Mouse (Mus musculus) gastrocnemius, postnatal 10 days (tissue): Measurements from ENCODE around the gene Slc25a22. TPM values are rescaled to one million over a fixed set of nuclear protein-coding genes. Genes with fewer than 3 reads are reported as not detected.
"Not testable (repeated sequence)": the region's sequence is repeated elsewhere in the genome, so short reads cannot be mapped to it uniquely, and the experiment has no call there.

Experiments
- DNase-seq: peaks from one replicate; pipeline ENCODE4 v3.0.0; 2021; ENCODE audit warnings: mixed read lengths
- total RNA-seq, 2 experiments: library from RNA; stranded (reverse); gene quantifications; 2 replicates each; pipeline ENCODE4 v1.2.3; 2021

Slc25a22 gene
- total RNA-seq, 2 experiments from 2014 or later, result 14.5 to 25.7 TPM

DNA sequence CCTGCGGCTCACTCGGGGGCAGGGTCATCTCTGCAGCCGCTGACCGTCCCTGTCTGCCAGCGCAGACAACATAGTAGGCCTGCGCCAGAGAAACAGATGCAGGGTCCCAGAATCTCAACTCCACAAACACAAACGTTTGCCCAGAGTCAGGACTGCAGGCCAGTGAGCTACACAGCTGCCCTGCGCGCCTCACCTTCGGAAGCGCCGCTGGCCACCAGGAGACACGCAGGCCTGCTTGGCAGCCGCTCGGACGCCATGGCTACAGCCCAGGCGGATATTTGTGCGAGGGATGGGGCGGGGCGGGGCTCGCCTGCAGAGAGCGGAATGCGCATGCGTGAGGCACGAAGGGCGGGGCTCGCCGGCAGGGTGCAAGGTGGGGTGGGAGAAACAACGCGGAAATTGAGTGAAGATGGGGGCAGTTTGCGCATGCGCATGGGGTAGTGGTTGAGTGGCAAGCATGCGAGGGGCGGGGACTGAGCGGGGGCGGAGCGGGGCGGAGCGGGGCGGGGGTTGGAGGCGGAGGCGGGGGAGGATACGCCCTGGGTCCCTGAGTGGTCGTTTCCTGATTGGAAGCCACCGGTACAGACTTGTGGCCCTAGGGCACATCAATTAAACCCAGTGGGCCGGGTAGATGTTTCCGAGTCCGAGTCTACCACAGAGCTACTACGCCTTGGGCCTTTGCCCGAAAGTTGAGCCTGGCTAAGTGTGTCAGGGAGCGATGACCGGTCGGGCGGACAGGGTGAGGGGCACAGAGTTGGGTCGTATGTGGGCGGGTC, 23.7 kb downstream of the Slc25a22 start, which contains the start of gene Gatd1:
Gene Gatd1, minus strand, starts transcription at position 328 of the 776 bp plus-strand sequence.
- DNase-seq, result peak; percentile 100

DNA sequence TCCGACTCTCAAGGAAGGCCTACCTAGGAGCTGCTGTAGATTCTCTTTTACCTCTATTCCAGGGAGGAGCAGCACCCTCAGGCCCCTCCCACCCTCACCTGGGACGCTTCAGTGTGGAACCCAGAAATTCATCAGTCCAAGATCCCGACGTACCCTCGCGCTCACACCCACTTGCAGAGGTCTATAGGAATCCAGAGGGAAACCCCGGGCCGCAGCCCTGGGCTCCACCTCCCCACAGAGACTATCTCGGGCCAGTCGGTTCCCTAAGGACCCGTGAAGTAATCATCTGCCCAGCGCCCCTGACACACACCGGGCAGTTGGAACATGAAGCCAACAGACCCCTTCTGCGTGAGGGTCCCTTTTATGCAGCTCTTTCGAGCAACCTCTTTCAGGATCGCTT, 24.4 kb downstream of the Slc25a22 start:
- no peak for DNase-seq

DNA sequence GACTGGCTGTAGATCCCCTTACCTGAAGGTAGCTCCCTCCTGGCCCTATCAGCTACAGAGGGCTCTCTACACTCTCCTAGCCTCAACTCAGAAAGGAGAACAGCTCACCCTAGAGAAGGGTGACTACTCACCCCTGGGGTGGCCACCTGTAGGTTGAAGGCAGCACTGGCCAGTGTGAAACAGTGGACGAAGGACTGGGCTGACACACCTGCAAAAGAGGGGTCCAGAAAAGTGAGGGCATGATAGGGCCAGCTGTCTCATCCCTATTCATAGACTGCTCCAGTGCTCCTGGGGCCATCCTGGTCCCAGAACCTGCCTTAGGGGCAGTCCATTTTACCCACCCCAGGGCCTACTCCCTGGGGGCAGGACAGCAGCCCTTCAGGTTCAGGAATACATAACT, 26.0 kb downstream of the Slc25a22 start:
- DNase-seq, result no peak

DNA sequence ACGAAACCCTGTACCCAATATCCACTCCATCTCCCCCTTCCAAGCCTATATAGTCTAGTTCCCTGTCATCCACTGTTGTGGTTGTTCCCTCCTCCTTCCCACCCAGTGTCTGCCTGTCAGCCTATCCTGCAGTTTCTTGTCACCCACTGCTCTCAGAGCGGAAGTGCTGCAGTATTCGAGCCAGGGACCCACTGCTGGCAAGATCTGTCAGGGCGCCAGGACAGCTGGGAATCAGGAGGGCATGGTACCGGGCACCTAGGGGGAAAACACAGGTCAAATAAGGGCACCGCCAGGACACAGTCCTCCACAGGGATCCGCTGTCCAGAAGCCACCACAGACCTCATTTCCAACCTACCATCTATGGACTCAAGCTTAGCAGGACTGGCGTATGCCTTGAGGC, 27.1 kb downstream of the Slc25a22 start:
- no peak for DNase-seq

DNA sequence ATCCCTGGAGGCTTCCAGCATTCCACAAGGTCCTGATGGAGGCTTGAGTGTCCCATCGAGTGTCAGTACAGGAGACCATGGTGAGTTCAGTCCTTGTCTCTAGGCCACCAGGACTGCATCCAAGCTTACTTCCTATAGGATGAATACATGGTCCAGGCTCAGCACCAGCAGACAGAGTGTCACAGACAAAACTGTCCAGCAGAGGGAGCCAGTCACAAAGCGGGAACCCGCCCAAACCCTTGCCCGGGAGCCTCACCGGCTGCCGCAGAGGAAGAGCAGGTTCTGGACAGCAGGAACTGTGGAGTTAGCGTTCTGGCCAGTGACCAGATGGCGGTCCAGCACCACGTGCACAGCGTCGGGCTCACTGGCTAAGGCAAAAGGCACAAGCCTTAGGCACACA, 28.9 kb downstream of the Slc25a22 start:
- peak; percentile 88 for DNase-seq

DNA sequence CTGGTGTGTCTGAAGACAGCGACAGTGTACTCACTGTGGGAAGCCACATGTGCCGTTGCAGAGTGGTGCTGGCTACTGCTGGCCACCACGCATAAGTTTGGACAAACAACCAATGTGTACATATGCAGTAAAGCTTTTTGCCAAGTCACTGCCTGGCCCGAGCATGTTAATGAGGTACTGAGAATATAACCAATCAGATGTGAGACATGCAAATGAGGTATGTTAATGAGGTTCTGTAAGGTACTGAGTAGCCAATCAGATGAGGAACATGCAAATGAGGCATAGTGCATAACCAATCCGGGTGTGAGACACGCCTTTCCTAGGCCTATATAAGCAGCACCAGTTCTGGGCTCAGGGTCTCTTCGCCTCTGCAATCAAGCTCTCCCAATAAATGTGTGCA, 30.0 kb downstream of the Slc25a22 start:
- not testable (repeated sequence) for DNase-seq

DNA sequence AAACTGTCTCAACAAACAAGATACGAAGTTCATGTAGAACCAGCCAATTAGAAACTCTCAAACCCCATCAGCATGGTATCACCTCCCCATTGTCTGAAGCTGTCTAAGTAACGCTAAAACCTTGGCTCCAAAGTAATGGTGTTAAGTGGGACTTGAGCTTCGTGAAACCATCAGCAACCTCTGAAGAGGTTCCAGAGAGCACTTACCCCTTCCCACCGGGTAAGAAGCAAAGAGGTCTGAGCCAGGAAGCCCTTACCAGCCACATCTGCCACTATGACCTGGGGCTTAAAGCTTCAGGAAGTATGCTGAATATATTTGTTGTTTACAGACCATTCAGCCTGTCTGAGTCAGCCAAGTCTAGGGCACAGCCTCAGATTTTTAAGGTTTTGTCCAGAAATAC, 32.2 kb downstream of the Slc25a22 start:
- DNase-seq, result no peak

DNA sequence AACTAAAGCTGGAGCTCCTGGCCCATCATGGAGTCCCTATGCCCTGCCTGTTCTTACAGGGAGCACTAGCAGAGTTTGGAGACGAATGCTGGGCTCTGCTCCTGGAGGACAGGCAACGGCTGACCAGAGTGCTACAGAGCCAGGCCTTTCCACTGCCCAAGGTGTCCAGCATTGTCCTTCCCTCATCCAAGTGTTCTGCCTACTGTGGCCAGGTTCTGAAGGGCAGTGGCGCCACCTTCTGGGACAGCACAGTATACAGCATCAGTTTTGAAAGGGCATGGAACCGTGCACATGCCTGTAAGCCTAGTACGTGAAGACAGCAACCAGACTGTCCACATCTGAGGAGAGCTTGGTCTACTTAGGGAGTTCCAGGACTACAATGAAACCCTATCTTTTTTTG, 34.4 kb downstream of the Slc25a22 start:
- DNase-seq, result peak; percentile 60

DNA sequence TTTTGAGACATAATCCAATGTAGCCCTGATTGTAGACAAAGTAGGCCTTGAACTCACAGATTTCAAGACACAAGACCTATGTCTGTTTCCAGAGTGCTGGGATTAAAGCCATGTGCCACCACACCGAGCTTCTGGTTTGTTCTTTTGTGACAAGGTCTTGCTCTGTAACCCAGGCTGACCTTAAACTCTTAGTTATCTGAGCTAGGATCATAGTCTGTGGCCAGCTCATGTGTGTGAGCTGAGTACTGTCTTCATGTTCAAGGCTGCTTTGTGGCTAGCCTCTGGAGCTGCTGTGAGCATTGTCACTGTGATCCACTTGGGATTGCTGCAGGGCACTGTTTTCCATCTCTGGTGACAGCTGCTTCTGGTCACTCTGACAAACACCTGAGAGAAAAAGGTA, 42.3 kb downstream of the Slc25a22 start:
- no peak for DNase-seq

DNA sequence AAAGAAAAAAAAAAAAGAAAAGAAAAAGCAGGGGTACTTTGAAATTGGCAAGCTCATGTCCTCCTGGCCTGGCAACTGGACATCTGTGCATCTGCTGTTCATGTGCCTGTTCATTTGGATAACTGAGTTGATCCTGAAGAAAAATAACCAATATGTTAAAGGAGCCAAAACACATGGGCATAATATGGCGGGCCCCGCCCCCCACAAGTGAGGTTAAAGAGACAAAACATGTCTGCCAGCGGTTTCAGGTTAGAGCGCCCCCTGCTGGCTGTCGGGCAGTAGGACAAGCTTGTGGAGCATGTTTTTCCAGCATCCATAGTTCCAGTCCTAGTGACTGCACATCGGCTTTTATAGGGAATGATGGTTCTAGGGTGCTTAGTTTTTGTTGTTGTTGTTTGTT, 42.9 kb downstream of the Slc25a22 start:
- peak; percentile 75 for DNase-seq

DNA sequence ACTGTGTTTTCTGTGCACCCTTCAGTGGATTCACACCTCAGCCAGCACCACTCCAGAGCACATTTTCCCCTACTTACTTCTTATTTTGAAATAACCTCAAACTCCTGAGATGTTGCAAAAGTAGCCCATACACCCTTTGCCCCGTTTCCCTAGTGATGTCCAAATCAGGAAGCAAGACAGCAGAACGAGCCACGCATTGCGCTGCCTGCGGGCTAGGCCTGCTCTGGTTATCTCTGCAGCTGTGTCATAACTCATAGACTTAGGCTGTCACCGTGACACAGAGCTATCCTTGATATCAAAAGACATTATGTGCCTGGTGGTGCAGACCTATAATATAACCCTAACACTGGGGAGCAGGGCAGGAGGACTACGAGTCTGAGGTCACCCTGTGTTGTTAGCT, 43.5 kb downstream of the Slc25a22 start:
- no peak for DNase-seq

DNA sequence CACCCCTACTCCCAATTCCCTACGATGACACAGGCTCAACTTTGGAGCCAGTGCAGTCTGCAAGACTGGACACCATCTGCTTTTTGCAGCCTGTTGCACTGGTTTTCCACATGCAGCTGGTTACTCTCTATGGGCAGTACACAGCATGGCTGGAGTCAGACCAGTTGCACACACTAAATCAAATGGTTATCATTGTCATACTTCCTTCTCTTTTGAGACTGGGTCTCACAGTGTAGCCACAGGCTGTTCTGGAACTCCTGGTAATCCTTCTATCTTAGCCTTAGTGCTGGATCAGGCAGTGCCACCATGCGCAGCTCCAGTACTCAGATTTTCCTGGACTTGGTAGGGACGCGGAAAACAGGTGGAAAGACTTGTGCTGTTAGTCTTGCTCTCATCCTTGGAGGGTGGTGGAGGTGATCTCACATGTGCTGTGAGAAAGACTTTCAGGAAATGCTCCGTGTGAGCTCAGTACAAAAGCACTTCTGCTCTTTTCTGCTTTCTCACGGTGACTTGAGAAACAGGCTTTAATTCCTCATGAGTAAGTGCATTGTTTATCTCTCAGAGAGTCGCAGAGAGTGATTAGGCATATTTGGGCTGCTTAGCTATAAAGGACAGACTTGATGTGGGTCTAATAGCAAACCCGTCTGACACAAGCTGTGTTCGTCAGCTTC, 45.0 kb downstream of the Slc25a22 start:
- no peak for DNase-seq

DNA sequence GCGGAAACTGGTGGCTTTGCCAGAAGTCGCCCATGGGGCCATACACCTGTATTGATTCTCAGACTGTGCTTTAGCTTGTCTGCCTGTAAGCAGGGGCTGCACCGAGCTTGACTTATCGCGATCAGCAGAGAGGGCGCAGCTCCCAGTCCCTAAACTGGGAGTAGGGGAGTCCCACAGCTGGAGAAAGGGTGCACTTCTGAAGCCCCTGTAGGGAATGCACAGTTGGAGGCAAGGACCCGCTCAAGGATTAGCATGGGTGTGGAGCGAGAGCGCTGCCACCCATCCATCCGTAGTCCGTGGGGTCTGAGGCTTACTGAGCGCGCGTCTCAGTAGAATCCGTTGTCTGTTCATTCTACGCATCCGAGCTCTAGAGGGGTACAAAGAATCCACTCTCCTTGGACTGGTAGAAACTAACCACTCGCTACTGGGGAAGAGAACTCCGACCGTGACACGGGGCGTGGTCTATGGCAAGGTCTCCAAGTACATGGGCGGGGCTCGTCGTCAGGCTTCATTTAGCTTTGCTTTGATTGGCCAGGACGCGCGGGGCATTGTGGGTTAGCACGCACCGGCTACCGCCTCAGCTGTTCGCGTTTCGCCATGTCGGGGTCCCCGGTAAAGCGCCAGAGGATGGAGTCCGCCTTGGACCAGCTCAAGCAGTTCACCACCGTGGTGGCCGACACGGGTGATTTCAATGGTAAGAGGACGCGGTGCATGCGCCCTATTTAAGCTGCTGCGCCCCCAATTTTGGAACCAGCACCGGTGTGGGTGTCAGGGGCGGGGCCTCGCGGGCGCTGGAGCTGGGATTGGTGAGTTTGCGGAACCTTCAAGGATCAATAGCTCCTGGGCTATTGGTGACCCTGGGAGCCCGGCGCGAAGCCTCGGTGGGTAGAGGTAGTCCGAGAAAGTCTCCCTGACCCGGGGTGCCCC, 45.8 kb downstream of the Slc25a22 start, which contains the start of gene Taldo1:
Gene Taldo1, plus strand, starts transcription at position 575 of the 927 bp plus-strand sequence.
- peak; percentile 95 for DNase-seq

DNA sequence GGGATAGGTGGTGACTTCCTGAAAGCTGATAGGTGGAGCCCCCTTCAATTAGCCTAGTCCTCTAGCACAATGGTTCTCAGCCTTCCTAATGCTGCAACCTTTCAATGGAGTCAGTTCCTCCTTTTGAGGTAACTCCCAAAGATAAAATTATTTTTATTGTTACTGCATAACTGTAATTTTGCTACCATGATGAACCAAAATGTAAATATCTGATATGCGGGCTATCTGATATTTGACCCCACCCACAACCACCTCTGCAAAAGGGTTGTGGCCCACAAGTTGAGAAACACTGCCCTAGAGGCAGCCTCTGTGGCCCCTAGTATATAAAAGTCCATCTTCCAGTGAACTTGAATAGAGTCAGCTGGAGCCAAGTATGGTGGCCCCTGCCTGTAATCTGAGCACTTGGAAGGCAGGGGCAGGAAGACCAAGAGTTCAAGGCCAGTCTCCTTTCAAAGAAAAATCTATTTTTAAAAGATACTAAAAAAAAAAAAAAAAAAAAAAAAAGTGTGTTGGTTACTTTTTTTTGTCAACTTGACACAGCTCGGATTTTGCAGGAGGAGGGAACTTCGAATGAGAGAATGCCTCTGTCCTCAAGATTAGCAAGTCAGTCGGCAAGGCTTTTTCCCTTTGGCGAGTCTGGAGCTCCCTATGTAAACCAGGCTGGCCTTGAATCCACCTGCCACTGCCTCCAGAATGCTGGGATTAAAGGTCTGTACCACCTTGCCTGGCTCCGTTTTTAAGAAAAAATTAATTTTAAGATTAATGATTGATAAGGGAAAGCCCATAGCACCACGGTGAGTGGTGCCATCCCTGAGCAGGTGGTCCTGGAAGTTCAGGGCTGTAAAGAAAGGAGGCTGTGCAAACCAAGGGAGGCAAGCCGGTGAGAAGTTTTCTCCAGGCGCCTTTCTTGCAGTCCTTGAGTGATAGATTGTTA, 47.1 kb downstream of the Slc25a22 start:
- no peak for DNase-seq

DNA sequence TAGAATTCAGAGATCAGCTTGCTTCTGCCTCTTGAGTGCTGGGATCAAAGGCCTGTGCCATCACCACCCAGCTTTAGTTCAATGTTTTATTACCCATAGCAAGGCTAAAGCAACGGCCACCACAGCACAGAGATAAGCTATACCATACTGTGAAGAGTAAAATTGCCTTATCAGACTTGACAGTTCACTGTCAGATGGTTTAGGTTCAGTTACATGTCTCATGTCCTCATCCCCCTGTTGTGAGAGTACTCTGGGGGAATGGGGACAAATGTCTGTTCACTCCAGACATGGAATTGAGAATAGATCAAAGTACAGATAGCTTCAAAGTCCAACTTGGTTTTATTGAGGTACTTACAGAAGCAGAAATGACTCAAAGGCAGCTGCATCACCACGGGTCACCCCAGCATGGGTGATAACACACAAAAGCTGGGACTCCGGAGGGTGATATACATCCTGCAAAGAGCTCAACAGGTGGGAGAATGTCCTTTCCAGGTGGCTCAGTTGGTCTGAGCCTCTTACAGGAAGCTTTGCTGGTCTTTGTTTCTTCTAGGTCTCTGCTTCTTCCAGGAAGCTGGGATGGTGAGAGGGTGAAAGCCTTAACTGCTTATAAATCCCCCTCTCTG, 49.1 kb downstream of the Slc25a22 start:
- no peak for DNase-seq

DNA sequence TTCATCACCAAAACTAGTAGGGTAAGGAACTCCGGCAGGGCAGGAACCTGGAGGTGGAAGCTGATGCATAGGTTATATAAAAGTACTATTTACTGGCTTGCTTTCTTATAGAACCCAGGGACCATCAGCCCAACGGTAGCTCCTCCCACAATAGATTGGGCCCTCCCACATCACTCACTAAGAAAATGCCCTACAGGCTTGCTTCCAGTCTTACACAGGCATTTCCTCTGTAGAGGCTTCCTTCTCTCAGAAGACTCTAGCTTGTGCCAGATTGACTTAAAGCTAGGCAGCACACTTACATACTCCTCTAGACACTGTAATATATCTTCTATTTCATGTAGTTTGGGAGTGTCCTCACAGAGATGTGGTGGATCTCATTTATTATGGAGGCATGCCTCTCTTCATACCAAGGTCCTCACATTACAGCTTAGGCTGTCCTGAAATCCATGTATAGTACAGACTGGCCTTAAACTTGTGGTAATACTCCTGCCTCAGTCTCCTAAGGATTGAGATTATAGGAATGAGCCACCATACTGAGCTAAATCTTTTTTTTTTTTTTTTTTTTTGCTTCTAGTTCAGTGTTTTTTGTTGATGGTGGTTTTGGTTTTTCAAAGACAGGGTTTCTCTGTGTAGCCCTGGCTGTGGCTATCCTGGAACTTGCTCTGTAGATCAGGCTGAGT, 49.7 kb downstream of the Slc25a22 start:
- no peak for DNase-seq

DNA sequence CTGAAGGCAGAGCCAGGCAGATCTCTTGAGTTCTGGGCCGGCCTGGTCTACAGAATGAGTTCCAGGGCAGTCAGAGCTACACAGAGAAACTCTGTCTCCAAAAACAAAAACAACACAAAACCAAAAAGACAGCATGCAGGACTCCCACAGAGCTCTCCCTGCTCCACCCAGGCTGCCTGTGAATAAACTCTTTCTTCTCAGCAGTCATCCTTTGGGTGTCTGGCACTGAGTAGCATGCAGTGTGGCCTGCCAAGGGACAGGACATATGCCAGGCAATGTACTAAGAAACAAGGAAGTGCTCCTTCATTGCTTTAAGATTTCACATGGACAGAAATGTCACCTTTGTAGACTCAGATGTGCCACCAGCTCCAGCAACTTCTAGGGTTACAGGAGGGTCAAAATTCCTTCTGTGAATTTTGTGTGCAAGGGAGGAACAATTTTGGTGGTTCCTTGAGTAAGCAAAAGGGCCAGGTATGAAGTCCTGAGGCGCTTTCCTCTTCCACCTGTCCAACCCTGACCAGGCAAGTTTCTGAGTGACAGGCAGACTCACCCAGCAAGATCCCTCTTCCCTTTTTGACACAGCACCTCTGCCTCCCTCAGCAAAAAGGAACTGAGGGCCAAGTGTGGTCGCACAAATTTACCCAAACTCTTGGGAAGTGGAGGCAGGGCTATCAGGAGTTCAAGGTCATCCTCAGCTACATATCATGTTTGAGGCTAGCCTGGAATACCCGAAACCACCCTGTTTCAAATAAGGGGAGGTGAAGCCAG, 56.4 kb downstream of the Slc25a22 start:
- no peak for DNase-seq
